ENCODE assay signal across 14 mouse cellular contexts in the genomic region with DNA sequence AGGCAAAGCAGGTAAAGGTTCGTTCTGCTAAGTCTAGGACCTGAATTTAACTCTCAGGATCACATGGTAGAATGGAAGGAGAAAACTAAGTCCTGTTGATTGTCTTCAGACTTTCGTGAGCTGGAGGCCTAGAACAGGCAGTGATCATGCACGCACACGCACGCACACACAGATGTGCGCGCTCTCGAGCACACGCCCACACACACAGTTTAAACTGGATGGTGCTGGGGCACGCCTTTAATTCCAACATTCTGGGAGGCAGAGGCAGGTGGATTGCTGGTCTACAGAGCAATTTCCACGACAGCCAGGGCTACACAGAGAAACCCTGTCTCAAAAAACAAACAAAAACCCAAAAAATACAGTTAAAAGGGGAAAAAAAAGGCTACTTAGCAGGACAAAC. TPM values are rescaled to one million over a fixed set of nuclear protein-coding genes. Genes with fewer than 3 reads are reported as not detected.
DNase-seq lines count a peak whose midpoint lies in the region; ATAC-seq and TF ChIP-seq lines count a peak whose summit lies in the region.
"Had no signal": no experiment of that assay in that cellular context is flagged by ENCODE, and none has a peak within 500 bp of the region (broad histone marks: within the 10 kb centered on the region; RNA-seq: fewer than 3 reads in every experiment).

No protein-coding gene starts in this region.

- H3K4me2 ChIP-seq in forebrain, embryonic 13.5 days: no peak overlapping the region
- no peak overlapping the region for H3K4me2 ChIP-seq in forebrain, embryonic 16.5 days (ENCODE audit: low read length)
- no peak overlapping the region for H3K4me2 ChIP-seq in lung, embryonic 14.5 days
- no peak overlapping the region for H3K4me2 ChIP-seq in embryonic facial prominence, embryonic 12.5 days (replicated peaks)
- no peak overlapping the region for H3K4me2 ChIP-seq in limb, embryonic 15.5 days

- H3K9ac ChIP-seq in forebrain, embryonic 13.5 days: 0 out of 2 replicates have a peak overlapping the region, but pooled peaks have one; percentile 30
- H3K9ac ChIP-seq in forebrain, embryonic 16.5 days (replicated peaks; ENCODE audit: low read depth, low read length): no peak overlapping the region
- no peak overlapping the region for H3K9ac ChIP-seq in lung, embryonic 14.5 days
- H3K9ac ChIP-seq in embryonic facial prominence, embryonic 12.5 days: no peak overlapping the region
- no peak overlapping the region for H3K9ac ChIP-seq in limb, embryonic 15.5 days

- no peaks in the 10 kb centered on the region for H3K36me3 ChIP-seq in forebrain, embryonic 13.5 days (ENCODE audit: poor library complexity, severe bottlenecking)
- no peaks in the 10 kb centered on the region for H3K36me3 ChIP-seq in forebrain, embryonic 16.5 days (ENCODE audit: control insufficient read depth, insufficient read depth)
- no peaks in the 10 kb centered on the region for H3K36me3 ChIP-seq in lung, embryonic 14.5 days (ENCODE audit: insufficient read depth)
- no peaks in the 10 kb centered on the region for H3K36me3 ChIP-seq in embryonic facial prominence, embryonic 12.5 days
- no peaks in the 10 kb centered on the region for H3K36me3 ChIP-seq in limb, embryonic 15.5 days

- H3K9me3 ChIP-seq in forebrain, embryonic 13.5 days (replicated peaks): no peaks in the 10 kb centered on the region
- no peaks in the 10 kb centered on the region for H3K9me3 ChIP-seq in forebrain, embryonic 16.5 days (ENCODE audit: control insufficient read depth, low read length)
- H3K9me3 ChIP-seq in lung, embryonic 14.5 days (ENCODE audit: low read depth, low read length): no peaks in the 10 kb centered on the region
- no peaks in the 10 kb centered on the region for H3K9me3 ChIP-seq in embryonic facial prominence, embryonic 12.5 days
- no peaks in the 10 kb centered on the region for H3K9me3 ChIP-seq in limb, embryonic 15.5 days

- 83% methylated on average over 11 of the region's 11 CpGs for WGBS in forebrain, embryonic 13.5 days
- 78% methylated on average over 11 of the region's 11 CpGs for WGBS in forebrain, embryonic 16.5 days
- WGBS in lung, embryonic 14.5 days: 79% methylated on average over 11 of the region's 11 CpGs
- WGBS in embryonic facial prominence, embryonic 12.5 days: 82% methylated on average over 11 of the region's 11 CpGs
- WGBS in limb, embryonic 15.5 days: 72% methylated on average over 11 of the region's 11 CpGs

- no peak for ATAC-seq in forebrain, embryonic 13.5 days
- no peak for ATAC-seq in forebrain, embryonic 16.5 days
- no peak for ATAC-seq in lung, embryonic 14.5 days (ENCODE audit: insufficient read depth)
- no peak for ATAC-seq in embryonic facial prominence, embryonic 12.5 days (ENCODE audit: insufficient number of reproducible peaks, insufficient read depth, low FRiP score, low TSS enrichment)
- no peak for ATAC-seq in limb, embryonic 15.5 days (ENCODE audit: insufficient number of reproducible peaks, low FRiP score, low TSS enrichment, low read depth)

- no peaks in the 10 kb centered on the region for H3K27me3 ChIP-seq in forebrain, embryonic 13.5 days
- no peaks in the 10 kb centered on the region for H3K27me3 ChIP-seq in forebrain, embryonic 16.5 days (replicated peaks; ENCODE audit: control insufficient read depth, insufficient read depth, low read length)
- no peaks in the 10 kb centered on the region for H3K27me3 ChIP-seq in lung, embryonic 14.5 days (ENCODE audit: insufficient read depth, low read length)
- no peaks in the 10 kb centered on the region for H3K27me3 ChIP-seq in embryonic facial prominence, embryonic 12.5 days
- no peaks in the 10 kb centered on the region for H3K27me3 ChIP-seq in limb, embryonic 15.5 days

- no peak for TF ChIP-seq CTCF in lung, embryonic 14.5 days (IDR thresholded peaks at IDR 0.05; ENCODE audit: low read depth)

- no peak for DNase-seq in lung, embryonic 14.5 days
- no peak for DNase-seq in lung, postnatal 36 days
- DNase-seq in thymus, postnatal 25 days: no peak
- DNase-seq in frontal cortex, postnatal 10 days (ENCODE audit: low spot score in 2 of 2): no peak
- DNase-seq: adrenal gland, adult 2 months; kidney, adult 18-20 months; thymus, adult 2 months had no signal

- no peak overlapping the region for H3K27ac ChIP-seq in forebrain, embryonic 13.5 days
- H3K27ac ChIP-seq in forebrain, embryonic 16.5 days (ENCODE audit: low read length): no peak overlapping the region
- H3K27ac ChIP-seq in lung, embryonic 14.5 days (ENCODE audit: low read depth): peak overlapping the region; percentile 66
- peak overlapping the region; percentile 46; the same call in 1 of the 2 replicates for H3K27ac ChIP-seq in embryonic facial prominence, embryonic 12.5 days
- peak overlapping the region; percentile 69 for H3K27ac ChIP-seq in limb, embryonic 15.5 days

- 0 out of 2 replicates have a peak, but pooled peaks cover 10% of the 10 kb centered on the region for H3K4me1 ChIP-seq in forebrain, embryonic 13.5 days
- no peaks in the 10 kb centered on the region for H3K4me1 ChIP-seq in forebrain, embryonic 16.5 days (replicated peaks; ENCODE audit: control insufficient read depth, insufficient read depth, low read length)
- 0 out of 2 replicates have a peak, but pooled peaks cover 5% of the 10 kb centered on the region for H3K4me1 ChIP-seq in lung, embryonic 14.5 days (ENCODE audit: insufficient read depth)
- H3K4me1 ChIP-seq in embryonic facial prominence, embryonic 12.5 days: no peaks in the 10 kb centered on the region
- H3K4me1 ChIP-seq in limb, embryonic 15.5 days: peaks cover 18% of the 10 kb centered on the region

- H3K4me3 ChIP-seq in forebrain, embryonic 13.5 days: no peak overlapping the region
- H3K4me3 ChIP-seq in forebrain, embryonic 16.5 days (replicated peaks; ENCODE audit: low read length): no peak overlapping the region
- H3K4me3 ChIP-seq in lung, embryonic 14.5 days (ENCODE audit: low read depth, low read length): no peak overlapping the region
- no peak overlapping the region for H3K4me3 ChIP-seq in embryonic facial prominence, embryonic 12.5 days
- H3K4me3 ChIP-seq in limb, embryonic 15.5 days: no peak overlapping the region

RNA-seq across cellular contexts. Expression of gene Ptma, which starts 44.2 kb away (rescaled TPM):
- polyA plus RNA-seq in forebrain, embryonic 13.5 days (2015; fragmentation: Nextera tagmentation; extraction: Ambion mirVana): 2,754 and 3,239 TPM in 2 replicates
- 1,987 and 2,275 TPM in 2 replicates for polyA plus RNA-seq in forebrain, embryonic 16.5 days (2015; fragmentation: Nextera tagmentation; extraction: Ambion mirVana)
- 3,453 and 3,547 TPM in 2 replicates for polyA plus RNA-seq in lung, embryonic 14.5 days (2014; fragmentation: Nextera tagmentation; extraction: Ambion mirVana)
- polyA plus RNA-seq in embryonic facial prominence, embryonic 12.5 days (2016; fragmentation: Nextera tagmentation; extraction: Ambion mirVana): 3,116 and 3,315 TPM in 2 replicates
- polyA plus RNA-seq in limb, embryonic 15.5 days (2015; fragmentation: Nextera tagmentation; extraction: Ambion mirVana): 1,783 and 2,088 TPM in 2 replicates

RNA-seq across cellular contexts. Expression of gene Tex44, which starts 56.2 kb away (rescaled TPM):
- polyA plus RNA-seq in forebrain, embryonic 13.5 days (2015; fragmentation: Nextera tagmentation; extraction: Ambion mirVana): not detected in 2 replicates
- not detected in 2 replicates for polyA plus RNA-seq in forebrain, embryonic 16.5 days (2015; fragmentation: Nextera tagmentation; extraction: Ambion mirVana)
- polyA plus RNA-seq in lung, embryonic 14.5 days (2014; fragmentation: Nextera tagmentation; extraction: Ambion mirVana): not detected in 2 replicates
- polyA plus RNA-seq in embryonic facial prominence, embryonic 12.5 days (2016; fragmentation: Nextera tagmentation; extraction: Ambion mirVana): not detected in 2 replicates
- polyA plus RNA-seq in limb, embryonic 15.5 days (2015; fragmentation: Nextera tagmentation; extraction: Ambion mirVana): not detected in 2 replicates
- polyA plus RNA-seq: adrenal gland, adult 2 months; heart, embryonic 14.5 days; liver, adult 2 months; small intestine, adult 2 months had no signal

RNA-seq across cellular contexts. Expression of gene Nmur1, which starts 56.3 kb away (rescaled TPM):
- polyA plus RNA-seq in forebrain, embryonic 13.5 days (2015; fragmentation: Nextera tagmentation; extraction: Ambion mirVana): 0.14 TPM in 1 of 2 replicates, not detected in the other
- not detected in 2 replicates for polyA plus RNA-seq in forebrain, embryonic 16.5 days (2015; fragmentation: Nextera tagmentation; extraction: Ambion mirVana)
- polyA plus RNA-seq in lung, embryonic 14.5 days (2014; fragmentation: Nextera tagmentation; extraction: Ambion mirVana): not detected in 2 replicates
- polyA plus RNA-seq in embryonic facial prominence, embryonic 12.5 days (2016; fragmentation: Nextera tagmentation; extraction: Ambion mirVana): not detected in 2 replicates
- not detected in 2 replicates for polyA plus RNA-seq in limb, embryonic 15.5 days (2015; fragmentation: Nextera tagmentation; extraction: Ambion mirVana)
- polyA plus RNA-seq: heart, embryonic 14.5 days; liver, adult 2 months had no signal

Comparison
In these comparisons a context has a peak if more than half of its experiments do, and no peak if none do; other contexts are left out.
1. H3K27ac ChIP-seq: peak in lung, embryonic 14.5 days (single experiment), embryonic facial prominence, embryonic 12.5 days (single experiment) and limb, embryonic 15.5 days (single experiment); none in forebrain, embryonic 13.5 days (single experiment) and forebrain, embryonic 16.5 days (single experiment).